Mouse (Mus musculus): Measurements from ENCODE around the gene Pknox2. TPM values are rescaled to one million over a fixed set of nuclear protein-coding genes. Genes with fewer than 3 reads are reported as not detected.

Gene Pknox2
- polyA plus RNA-seq, 1 experiment from 2014 or later: 33.0 TPM

DNA sequence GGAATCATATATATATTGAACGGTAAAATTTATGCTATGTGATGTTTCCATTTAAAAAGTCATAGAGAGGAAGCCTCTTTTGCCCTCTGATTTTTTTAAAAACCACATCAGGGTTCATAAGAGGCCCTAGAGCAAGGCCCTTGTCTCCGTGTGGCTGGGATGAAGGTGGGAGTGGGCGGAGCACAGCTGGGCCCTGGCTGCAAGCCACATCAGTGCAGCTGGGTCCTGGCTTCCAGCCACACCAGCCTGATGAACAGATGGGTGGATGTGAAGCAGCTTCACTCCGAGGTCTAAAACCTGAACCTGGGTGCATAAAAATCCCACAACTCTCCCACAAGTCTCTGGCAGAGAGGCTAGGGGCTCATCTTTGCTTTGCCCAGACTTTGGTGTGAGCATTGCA is 241.8 kb downstream of the Pknox2 start:
- DNase-seq (ENCODE audit: low spot score): no peak
- WGBS: 85% methylated on average over 4 of the region's 4 CpGs
- H3K36me3 ChIP-seq (replicated peaks): peaks cover 50% of the 10 kb centered on the region
- H3K27me3 ChIP-seq (replicated peaks; ENCODE audit: low read depth, poor library complexity, severe bottlenecking): no peaks in the 10 kb centered on the region
- H3K4me1 ChIP-seq: no peaks in the 10 kb centered on the region
- no peak overlapping the region for H3K4me3 ChIP-seq
- H3K27ac ChIP-seq (replicated peaks): no peak overlapping the region
- H3K9me3 ChIP-seq: no peaks in the 10 kb centered on the region

DNA sequence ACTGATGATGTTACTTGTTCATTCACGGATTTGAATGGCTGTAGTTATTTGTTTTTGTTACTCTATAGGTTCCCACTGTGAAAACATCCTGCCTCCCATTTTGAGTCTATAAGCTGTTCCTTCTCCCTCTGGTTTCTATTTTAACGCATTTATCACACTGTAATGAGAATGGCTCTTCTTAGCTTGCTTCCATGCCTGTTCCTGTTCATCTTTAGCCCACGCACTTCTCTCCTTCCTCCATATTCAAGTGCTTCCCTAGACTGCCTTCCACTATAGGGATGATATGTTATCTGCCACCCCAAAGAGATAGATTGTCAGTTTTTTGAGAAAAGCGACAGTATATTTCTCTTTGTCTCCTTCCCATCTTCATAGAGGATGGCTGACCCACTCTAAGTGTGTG is 246.7 kb downstream of the Pknox2 start:
- Histone ChIP-seq H3K9me3 (no peaks in the 10 kb centered on the region), H3K36me3 (replicated peaks) (peaks cover 43% of the 10 kb centered on the region), H3K4me3 (no peak overlapping the region), H3K27ac (replicated peaks) (no peak overlapping the region), H3K27me3 (replicated peaks; ENCODE audit: low read depth, poor library complexity, severe bottlenecking) (no peaks in the 10 kb centered on the region), H3K4me1 (no peaks in the 10 kb centered on the region)
- DNase-seq (ENCODE audit: low spot score): no peak
- WGBS: 88% methylated on average over 4 of the region's 4 CpGs

DNA sequence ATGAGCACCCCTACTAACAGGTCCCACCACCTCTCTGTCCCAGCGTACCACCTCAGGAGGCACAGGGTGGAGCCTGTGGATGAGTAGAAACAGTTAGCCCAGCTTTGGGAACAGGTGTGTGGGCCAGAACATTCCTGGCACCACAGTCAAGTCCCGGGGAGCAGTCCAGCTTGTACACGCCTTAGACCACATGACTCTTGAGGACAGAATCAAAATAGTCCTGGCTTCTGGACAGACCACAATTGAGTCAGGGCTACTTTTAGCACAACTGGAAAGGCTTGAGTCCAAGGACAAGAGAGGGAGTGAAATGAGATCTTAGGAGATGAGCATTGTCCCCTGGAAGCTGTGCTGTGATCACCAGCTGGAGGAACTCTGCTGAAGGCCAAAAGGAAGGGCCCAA is 248.6 kb downstream of the Pknox2 start:
- H3K9me3 ChIP-seq: no peaks in the 10 kb centered on the region
- H3K27me3 ChIP-seq (replicated peaks; ENCODE audit: low read depth, poor library complexity, severe bottlenecking): no peaks in the 10 kb centered on the region
- H3K36me3 ChIP-seq (replicated peaks): peaks cover 49% of the 10 kb centered on the region
- 99% methylated on average over 3 of the region's 3 CpGs for WGBS
- DNase-seq (ENCODE audit: low spot score): no peak
- H3K4me3 ChIP-seq: no peak overlapping the region
- no peaks in the 10 kb centered on the region for H3K4me1 ChIP-seq
- no peak overlapping the region for H3K27ac ChIP-seq (replicated peaks)

DNA sequence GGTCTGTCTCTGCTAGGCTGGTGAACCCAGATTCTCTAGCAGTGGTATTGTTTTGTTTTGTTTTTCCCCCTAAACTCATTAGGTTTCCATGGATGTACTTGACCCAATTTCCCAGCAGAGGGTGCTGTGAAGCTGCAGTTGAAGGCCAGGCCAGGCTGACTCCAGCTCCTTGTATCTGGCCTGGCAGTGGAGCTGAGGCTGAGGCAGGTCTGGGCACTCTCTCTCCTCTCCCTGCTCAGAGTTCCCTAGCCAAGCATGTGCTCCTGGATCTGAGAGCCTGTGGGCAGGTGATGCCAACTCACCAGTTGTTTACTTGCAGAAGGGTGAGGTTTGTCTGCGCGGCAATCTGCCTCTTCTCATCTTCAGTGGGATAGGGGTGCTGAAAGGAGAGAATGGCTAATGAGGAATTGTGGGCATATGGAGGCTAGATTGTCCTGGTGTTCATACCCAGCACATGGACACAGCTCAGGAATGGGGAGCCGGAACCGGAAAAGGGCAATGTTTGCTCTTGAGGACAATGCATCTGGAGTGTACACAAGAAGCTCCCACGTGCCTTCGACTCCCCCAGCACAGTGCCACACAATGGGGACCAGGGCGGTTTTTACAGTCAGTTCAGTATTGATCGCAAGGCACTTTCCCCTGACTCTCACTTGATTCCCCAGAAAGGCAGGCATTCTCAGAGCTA is 252.1 kb downstream of the Pknox2 start:
- no peaks in the 10 kb centered on the region for H3K9me3 ChIP-seq
- H3K36me3 ChIP-seq (replicated peaks): peaks cover 63% of the 10 kb centered on the region
- no peaks in the 10 kb centered on the region for H3K27me3 ChIP-seq (replicated peaks; ENCODE audit: low read depth, poor library complexity, severe bottlenecking)
- WGBS: 81% methylated on average over 8 of the region's 8 CpGs
- peak; percentile 61 for DNase-seq (ENCODE audit: low spot score)
- H3K4me1 ChIP-seq: no peaks in the 10 kb centered on the region
- H3K27ac ChIP-seq (replicated peaks): no peak overlapping the region
- H3K4me3 ChIP-seq: no peak overlapping the region

- H3K36me3 ChIP-seq (replicated peaks): peaks cover 57% of the 10 kb centered on the region
- WGBS: 91% methylated on average over 7 of the region's 7 CpGs
- DNase-seq (ENCODE audit: low spot score): no peak
- no peaks in the 10 kb centered on the region for H3K9me3 ChIP-seq
- H3K4me3 ChIP-seq: no peak overlapping the region
- H3K27ac ChIP-seq (replicated peaks): no peak overlapping the region
- H3K27me3 ChIP-seq (replicated peaks; ENCODE audit: low read depth, poor library complexity, severe bottlenecking): no peaks in the 10 kb centered on the region
- H3K4me1 ChIP-seq: no peaks in the 10 kb centered on the region
Measured at GRCm38 (mm10) chr9:36894242-36894641, 253.0 kb downstream of the Pknox2 start.

DNA sequence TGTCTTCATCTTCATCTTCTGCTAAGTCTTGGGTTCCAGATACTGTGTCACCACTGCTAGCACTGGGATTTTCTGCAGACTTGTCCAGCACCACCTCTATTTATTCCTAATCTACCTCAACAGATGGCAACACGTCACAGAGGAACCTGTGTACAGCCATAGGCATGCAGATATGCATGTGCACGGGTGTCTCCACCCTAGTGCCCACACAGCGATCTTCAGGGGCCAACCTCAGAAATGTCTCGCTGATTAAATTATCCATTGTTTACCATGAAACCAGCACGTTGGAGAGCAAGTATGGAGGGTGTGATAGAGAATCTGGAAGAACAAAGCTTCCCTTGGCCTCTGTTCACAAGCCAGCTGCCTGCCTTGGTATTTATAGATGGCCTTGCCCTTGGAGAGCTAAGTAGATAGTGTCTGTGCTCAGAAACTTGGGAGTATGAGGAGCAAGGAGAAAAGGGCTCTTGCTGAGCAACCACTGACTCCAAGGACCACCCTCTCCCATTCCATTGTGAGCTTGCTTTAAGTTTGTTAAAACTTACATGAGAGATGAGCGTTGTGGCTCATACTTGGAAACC is 253.7 kb downstream of the Pknox2 start:
- 83% methylated on average over 6 of the region's 6 CpGs for WGBS
- Histone ChIP-seq H3K27ac (replicated peaks) (no peak overlapping the region), H3K9me3 (no peaks in the 10 kb centered on the region), H3K27me3 (replicated peaks; ENCODE audit: low read depth, poor library complexity, severe bottlenecking) (no peaks in the 10 kb centered on the region), H3K36me3 (replicated peaks) (peaks cover 50% of the 10 kb centered on the region), H3K4me1 (no peaks in the 10 kb centered on the region), H3K4me3 (no peak overlapping the region)
- no peak for DNase-seq (ENCODE audit: low spot score)

GRCm38 (mm10) chr9:36890552-36890951 is 256.7 kb downstream of the Pknox2 start:
- no peaks in the 10 kb centered on the region for H3K9me3 ChIP-seq
- WGBS: 29% methylated on average over 4 of the region's 4 CpGs

DNA sequence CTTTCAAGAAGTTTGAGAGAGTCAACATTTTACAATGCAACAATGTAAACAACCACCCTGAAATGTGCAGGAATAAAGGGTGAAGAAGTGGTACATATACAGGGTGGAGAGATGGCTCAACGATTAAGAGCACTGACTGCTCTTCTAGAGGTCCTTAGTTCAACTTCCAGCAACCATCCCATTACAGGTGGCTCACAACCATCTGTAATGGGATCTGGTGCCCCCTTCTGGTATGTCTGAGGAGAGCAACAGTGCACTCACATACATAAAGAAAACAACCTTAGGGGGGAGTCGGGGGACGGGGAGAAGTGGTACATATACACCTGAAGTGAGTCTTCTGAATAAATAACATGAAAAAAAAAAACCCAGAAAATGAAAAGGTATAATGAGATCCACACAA is 262.0 kb downstream of the Pknox2 start:
- H3K27me3 ChIP-seq (replicated peaks; ENCODE audit: low read depth, poor library complexity, severe bottlenecking): no peaks in the 10 kb centered on the region
- H3K9me3 ChIP-seq: no peaks in the 10 kb centered on the region
- DNase-seq (ENCODE audit: low spot score): peak; percentile 40
- no peak overlapping the region for H3K4me3 ChIP-seq
- 66% methylated on average over 3 of the region's 3 CpGs for WGBS
- no peaks in the 10 kb centered on the region for H3K36me3 ChIP-seq (replicated peaks)
- 0 out of 2 replicates have a peak, but pooled peaks cover 5% of the 10 kb centered on the region for H3K4me1 ChIP-seq
- no peak overlapping the region for H3K27ac ChIP-seq (replicated peaks)

More at GRCm38 (mm10) chr9:36890552-36890951, 256.7 kb downstream of the Pknox2 start:
- Histone ChIP-seq H3K4me3 (no peak overlapping the region), H3K27me3 (replicated peaks; ENCODE audit: low read depth, poor library complexity, severe bottlenecking) (no peaks in the 10 kb centered on the region), H3K4me1 (no peaks in the 10 kb centered on the region), H3K36me3 (replicated peaks) (peaks cover 44% of the 10 kb centered on the region), H3K27ac (replicated peaks) (no peak overlapping the region)
- DNase-seq (ENCODE audit: low spot score): peak; percentile 68

GRCm38 (mm10) chr9:36883569-36883968 is 263.6 kb downstream of the Pknox2 start:
- Histone ChIP-seq H3K4me3 (no peak overlapping the region), H3K27ac (replicated peaks) (no peak overlapping the region), H3K9me3 (no peaks in the 10 kb centered on the region), H3K4me1 (0 out of 2 replicates have a peak, but pooled peaks cover 5% of the 10 kb centered on the region), H3K27me3 (replicated peaks; ENCODE audit: low read depth, poor library complexity, severe bottlenecking) (no peaks in the 10 kb centered on the region), H3K36me3 (replicated peaks) (peaks cover 4% of the 10 kb centered on the region)
- no peak for DNase-seq (ENCODE audit: low spot score)
- WGBS: 65% methylated on average over 3 of the region's 3 CpGs

- no peak overlapping the region for H3K27ac ChIP-seq (replicated peaks)
- whole genome bisulfite sequencing: 43% methylated on average over 8 of the region's 8 CpGs
- DNase-seq (ENCODE audit: low spot score): no peak
Measured at GRCm38 (mm10) chr9:36882034-36882745, 265.0 kb downstream of the Pknox2 start.

GRCm38 (mm10) chr9:36881615-36882014 is 265.6 kb downstream of the Pknox2 start:
- Histone ChIP-seq H3K36me3 (replicated peaks) (peaks cover 10% of the 10 kb centered on the region), H3K9me3 (no peaks in the 10 kb centered on the region), H3K27ac (replicated peaks) (no peak overlapping the region), H3K27me3 (replicated peaks; ENCODE audit: low read depth, poor library complexity, severe bottlenecking) (no peaks in the 10 kb centered on the region), H3K4me1 (0 out of 2 replicates have a peak, but pooled peaks cover 5% of the 10 kb centered on the region), H3K4me3 (no peak overlapping the region)
- WGBS: 79% methylated on average over 5 of the region's 5 CpGs
- no peak for DNase-seq (ENCODE audit: low spot score)

More at GRCm38 (mm10) chr9:36882034-36882745, 265.0 kb downstream of the Pknox2 start:
- Histone ChIP-seq H3K9me3 (no peaks in the 10 kb centered on the region), H3K4me3 (no peak overlapping the region), H3K36me3 (replicated peaks) (peaks cover 8% of the 10 kb centered on the region), H3K4me1 (0 out of 2 replicates have a peak, but pooled peaks cover 5% of the 10 kb centered on the region), H3K27me3 (replicated peaks; ENCODE audit: low read depth, poor library complexity, severe bottlenecking) (no peaks in the 10 kb centered on the region)

- Histone ChIP-seq H3K9me3 (no peaks in the 10 kb centered on the region), H3K27ac (replicated peaks) (no peak overlapping the region), H3K4me1 (no peaks in the 10 kb centered on the region), H3K27me3 (replicated peaks; ENCODE audit: low read depth, poor library complexity, severe bottlenecking) (no peaks in the 10 kb centered on the region), H3K4me3 (no peak overlapping the region), H3K36me3 (replicated peaks) (peaks cover 34% of the 10 kb centered on the region)
- no peak for DNase-seq (ENCODE audit: low spot score)
Measured at GRCm38 (mm10) chr9:36876787-36877186, 270.4 kb downstream of the Pknox2 start.

DNA sequence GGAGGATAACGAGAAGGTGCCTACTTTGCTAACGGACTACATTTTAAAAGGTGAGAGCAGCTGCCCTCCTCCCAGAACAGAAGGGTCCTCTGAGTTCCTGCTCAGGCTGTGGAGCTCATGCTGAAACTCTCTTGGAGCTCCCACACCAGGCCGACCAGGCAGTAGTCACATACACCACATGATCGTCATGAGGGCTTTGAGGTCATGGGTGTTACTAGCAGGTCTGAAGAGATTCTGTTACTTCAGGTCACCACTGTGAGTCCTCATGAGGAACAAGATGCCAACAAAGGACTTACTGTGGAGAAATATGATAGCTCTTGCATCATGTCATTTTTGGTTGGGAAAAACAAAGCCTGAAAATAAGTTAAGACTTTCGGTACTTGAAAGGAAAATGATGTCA is 270.9 kb downstream of the Pknox2 start:
- no peak for DNase-seq (ENCODE audit: low spot score)
- WGBS: 92% methylated on average over 5 of the region's 5 CpGs
- H3K27ac ChIP-seq (replicated peaks): no peak overlapping the region
- no peak overlapping the region for H3K4me3 ChIP-seq
- no peaks in the 10 kb centered on the region for H3K9me3 ChIP-seq
- no peaks in the 10 kb centered on the region for H3K27me3 ChIP-seq (replicated peaks; ENCODE audit: low read depth, poor library complexity, severe bottlenecking)
- H3K4me1 ChIP-seq: no peaks in the 10 kb centered on the region
- H3K36me3 ChIP-seq (replicated peaks): peaks cover 38% of the 10 kb centered on the region
